Mouse (Mus musculus) left cerebral cortex, postnatal 4 days (tissue): Measurements from ENCODE around the gene Chpf. TPM values are rescaled to one million over a fixed set of nuclear protein-coding genes. Genes with fewer than 3 reads are reported as not detected.

ENCODE experiments used
- DNase-seq: peaks from one replicate; pipeline ENCODE4 v3.0.0-alpha.2; 2022
- intact Hi-C: fragments of 180-260 bp; cut with DNase I; formaldehyde crosslinking; loops from one replicate; pipeline ENCODE4 v1.15.1; 2025
- total RNA-seq, 2 experiments: library from RNA; stranded (reverse); gene quantifications; 2 replicates each; pipeline ENCODE4 v1.2.3; 2021

The Chpf gene
- total RNA-seq, 2 experiments from 2014 or later = 61.3 to 67.7 TPM

DNA sequence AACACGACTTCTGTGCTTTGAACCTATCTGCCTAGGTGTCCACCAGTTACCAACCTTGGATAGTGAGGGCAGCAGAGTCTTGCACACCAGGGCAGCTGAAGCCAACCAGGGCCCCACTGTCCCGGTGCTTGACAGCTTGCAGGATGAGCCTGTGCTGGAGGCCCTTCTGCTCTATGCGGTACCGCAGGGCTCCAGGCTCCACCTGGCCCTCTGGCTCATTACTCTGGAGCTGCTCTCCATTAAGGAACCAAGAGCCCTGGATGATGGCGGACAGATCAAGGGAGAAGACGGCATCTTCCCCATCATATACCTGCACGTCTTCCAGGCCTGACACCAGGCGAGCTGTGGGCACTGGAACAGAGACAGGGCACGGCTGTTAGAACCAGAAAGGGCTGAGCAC is 22.8 kb upstream of the Chpf start:
- DNase-seq = no peak
- intact Hi-C loops = loop anchor here (10.0 kb wide), 1 partner anchor 53 kb away; no protein-coding TSS in a partner anchor

DNA sequence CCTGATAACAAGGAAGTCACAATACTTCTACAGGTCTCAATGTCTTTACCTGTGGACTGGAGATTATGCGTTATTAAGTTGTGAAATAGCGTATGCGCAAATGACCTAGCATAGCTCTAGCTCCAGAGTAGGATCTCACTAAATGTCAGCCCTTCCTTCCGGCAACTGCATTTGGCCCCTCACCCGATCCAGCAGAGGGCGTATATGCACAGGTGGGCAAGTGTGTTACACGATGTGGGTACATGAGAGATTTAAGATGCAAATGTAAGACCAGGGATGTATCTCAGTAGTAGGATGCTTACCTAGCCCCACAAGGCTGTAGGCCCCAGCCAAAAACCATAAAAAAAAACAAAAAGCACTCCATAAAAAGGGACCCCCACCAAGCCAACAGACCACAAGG is 20.3 kb upstream of the Chpf start:
- no peak for DNase-seq
- intact Hi-C loops = no loop called here

DNA sequence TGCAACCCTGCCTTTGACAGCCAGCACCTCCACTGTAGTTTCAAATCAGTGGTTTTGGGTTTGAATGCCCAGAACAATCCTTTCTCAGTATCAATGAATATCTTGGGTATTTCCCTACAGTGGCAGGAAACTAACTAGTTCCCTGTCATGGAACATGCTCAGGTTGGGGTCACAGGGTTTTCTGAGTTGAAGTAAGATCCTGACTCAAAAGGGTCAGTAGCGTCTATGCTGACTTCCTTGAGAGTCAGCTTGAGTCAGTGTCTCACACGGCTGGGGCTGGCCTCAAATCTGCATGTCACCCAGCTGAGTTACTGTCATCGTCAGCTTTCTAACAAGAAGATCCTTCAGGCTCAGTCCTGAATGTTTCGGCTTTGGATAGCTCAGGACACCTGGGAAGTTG is 19.8 kb upstream of the Chpf start:
- intact Hi-C loops = no loop called here

DNA sequence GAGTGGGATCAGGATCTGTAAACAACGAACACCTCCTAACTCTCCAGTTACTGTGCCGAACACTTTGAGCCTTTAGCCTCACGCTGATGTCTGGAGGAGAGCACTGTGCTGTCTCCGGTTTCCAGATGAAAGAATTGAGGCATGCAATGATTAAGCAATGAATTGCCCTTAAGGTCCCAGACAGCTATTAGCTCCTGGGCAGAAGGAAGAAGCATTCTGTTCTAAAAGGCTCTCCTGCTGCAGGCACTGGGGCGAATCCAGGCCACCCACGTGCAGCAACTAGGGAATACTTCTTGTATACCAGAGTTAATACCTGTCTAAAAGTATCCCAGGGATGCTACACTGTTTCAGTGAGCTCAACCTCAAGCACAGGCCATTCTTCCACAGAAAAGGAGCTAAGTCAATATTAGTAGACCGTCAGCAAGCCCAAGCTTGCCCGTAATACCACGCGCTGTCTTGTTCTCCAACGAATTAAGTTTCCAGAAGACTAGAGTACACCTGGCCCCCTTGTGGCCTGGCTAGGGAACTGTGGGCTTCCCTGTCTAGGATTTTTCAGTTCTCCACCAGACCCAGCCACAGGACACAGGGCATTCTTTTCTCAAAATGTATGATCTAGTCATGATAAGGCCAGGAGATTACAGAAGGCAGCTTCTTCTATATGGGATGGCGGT is 15.9 kb upstream of the Chpf start:
- peak; percentile 51 for DNase-seq
- intact Hi-C loops = no loop called here

More for the DNA sequence above, 19.8 kb upstream of the Chpf start:
- DNase-seq = no peak

DNA sequence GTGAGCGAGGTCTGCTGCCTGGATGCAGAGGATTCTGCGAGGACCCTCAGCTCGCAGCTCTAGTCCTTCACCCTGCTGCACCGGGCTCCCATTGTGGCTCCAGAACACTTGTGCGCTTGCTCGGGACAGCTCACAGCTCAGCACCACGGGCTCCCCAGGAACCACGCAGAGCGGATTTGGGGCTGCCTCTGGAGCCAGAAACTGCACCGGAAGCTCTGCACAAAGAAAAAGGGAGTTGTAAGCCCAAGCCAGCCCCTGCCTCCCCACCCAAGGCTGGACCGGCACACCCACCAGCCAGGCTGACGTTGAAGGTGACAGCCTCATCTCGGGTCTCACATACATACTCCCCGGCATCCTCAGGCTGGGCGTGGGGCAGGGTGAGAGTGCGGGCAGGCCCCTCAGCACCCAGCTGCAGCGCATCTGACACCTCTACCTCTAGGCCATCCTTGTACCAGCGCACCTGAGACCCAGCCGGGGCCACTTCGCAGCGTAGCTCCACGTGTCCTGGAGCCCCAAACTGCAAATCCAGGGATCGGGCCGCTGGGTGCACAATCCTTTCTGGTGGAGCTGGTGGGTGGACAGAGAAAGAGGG is 13.6 kb upstream of the Chpf start:
- no peak for DNase-seq
- intact Hi-C loops = no loop called here

DNA sequence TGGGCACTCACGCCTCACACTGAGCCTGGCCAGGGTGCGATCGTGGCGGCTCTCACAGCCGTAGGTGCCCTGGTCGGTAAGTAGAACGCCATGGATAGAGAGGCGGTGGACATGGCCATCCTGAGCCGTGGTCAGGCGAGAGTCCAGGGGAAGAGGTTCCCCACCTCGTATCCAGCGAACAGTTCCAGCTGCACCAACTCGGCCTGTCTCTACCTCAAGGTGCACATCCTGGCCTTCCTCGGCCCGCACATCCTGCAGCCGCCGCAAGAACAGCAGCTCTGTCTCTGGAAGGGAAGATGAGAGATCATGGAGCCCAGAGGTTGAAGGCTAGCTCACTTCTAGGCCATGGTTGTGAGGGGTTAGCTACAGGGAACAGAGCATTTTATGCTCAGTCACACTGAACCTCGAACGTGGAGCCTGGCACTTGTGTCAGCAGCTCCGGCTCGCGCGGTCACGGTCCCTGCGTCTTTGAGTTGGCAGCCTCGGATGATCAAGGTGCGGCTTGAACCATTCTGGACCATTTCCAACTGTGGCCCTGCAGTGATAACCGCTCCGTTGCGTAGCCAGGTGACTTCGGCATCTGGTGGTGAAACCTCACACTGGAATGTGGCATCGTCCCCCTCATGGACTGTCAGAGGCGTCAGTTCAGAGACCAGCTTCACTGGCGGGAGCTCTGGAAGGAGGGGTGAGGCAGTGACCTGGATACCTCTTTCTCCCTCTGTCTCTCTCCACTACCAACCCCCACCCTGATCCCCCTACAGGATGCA is 11.9 kb upstream of the Chpf start:
- intact Hi-C loops = no loop called here
- DNase-seq = no peak

DNA sequence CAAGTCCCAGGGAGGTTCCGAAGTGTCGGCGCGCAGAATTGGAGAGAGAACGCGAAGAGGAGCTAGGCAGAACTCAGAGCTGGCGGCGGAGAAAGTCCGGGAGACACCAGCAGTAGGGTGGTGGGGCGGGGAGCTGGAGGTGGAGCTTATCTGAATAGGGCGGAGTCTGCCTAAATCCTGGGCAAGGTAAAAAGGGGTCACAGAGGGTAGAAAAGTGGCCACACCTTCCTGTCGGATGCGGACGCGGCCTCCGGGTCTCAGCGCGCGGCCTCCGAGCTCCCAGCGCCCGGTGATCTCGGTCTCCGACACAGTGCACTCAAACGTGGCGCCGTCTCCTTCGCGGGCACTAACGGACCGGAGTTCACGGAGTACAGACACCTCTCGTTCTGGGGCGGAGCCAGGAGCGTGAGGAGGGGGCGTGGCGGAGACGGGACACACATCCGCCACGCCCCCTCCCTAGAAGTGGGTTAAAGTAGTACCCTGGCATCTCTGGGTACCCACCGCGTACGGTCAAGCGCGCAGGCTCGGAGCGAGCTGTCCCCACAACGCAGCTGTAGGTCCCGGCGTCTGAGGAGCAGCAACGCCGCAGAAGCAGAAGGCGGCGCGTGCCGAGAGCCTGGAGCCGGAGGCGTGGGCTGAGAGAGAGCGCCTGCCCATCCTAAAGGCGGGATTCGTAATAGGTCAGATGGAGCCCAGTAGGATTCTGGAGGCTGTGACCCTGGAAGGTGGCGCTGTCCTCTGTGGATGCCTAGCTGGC is 8.5 kb upstream of the Chpf start:
- DNase-seq = peak; percentile 76
- intact Hi-C loops = no loop called here

DNA sequence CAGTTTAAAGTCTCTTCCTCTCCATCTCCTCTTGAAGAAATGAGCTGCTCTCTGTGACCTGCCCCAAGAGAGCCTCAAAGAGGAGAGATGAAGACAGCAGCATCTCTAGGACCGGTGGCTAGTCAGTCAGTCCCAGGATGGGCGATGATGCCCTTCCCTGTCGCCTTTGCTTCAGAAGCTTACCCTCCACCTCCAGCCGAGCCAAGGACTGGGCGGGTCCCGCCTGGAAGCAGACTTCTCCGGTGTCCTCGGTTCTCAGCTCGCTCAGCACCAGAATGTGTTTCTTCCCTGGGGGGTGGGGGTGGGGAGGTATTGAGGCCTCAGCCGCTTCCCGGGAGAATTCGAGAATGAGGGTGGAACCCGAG is 7.9 kb upstream of the Chpf start:
- intact Hi-C loops = no loop called here

DNA sequence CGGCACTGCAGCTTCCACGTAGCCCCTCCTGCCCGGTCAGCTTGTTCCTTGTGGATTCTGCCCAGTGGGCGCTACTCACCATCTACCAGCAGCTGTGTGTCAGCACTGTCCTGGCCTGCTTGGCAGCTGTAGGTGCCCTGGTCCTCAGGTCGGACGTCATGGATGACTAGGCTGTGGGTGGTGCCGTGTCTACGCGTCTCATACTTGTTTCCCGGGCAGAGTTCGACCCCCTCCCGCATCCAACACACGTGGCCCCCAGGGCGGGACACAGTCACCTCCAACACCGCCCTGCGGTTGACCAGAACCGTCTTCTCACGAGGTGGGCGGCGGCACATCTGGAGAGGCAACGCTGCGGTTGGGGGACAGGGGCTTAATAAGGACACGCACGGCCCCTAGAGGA is 7.5 kb upstream of the Chpf start:
- intact Hi-C loops = no loop called here
- DNase-seq = no peak

More for the DNA sequence above, 7.9 kb upstream of the Chpf start:
- no peak for DNase-seq

DNA sequence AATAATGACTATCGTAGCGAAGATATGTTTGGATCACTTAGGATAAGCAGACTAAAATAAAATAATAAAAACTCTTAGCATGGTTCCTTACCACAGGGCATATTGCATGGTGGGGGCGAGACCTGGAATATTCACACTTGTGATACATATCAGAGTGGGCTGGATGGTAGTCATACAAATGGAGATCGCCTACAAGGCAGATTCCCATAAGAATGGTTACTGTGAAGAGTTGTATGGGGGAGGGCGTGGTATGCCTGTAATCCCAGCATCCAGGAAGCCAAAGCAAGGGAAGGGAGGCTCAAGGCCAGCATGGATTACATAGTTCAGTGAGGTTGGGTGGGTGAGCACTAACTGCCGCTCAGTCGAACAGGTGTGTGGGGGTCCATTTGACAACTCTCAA is 1.6 kb upstream of the Chpf start:
- intact Hi-C loops = no loop called here
- no peak for DNase-seq

DNA sequence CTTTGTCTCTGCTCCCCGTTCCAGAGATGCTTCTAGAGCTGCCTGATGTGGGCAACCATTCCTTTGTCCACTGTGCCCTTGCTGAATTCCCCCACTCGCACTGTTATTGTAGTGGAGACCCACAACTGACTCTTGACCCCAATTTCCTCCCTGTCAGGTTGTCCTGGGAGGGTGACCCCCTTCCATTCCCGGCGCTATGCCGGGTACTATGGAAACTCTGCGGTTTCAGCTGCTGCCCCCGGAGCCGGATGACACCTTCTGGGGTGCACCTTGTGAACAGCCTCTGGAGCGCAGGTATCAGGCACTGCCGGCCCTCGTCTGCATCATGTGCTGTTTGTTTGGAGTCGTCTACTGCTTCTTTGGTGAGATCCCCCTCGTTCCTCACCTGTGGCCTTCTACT is 929 bp upstream of the Chpf start:
- intact Hi-C loops = no loop called here
- no peak for DNase-seq

DNA sequence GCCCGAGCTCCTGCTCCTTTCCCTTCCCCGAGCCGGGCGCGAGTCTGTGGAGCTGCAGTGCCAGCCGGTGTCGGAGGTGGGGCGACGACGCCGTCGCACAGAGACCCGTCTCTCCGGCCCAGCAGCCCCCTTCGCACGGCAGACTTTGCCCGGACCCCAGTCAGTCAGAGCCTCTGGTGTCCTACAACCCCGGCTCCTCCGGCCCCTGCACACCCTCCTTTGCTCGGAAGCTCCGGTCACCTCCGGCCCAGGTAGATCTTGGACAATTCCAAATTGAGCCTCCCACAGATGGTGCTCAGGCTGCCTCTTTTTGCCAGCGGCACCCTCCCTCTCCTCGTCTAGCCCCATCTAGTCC is 505 bp upstream of the Chpf start:
- intact Hi-C loops = loop anchor here (5.0 kb wide), 1 partner anchor 118 kb away; no protein-coding TSS in a partner anchor

DNA sequence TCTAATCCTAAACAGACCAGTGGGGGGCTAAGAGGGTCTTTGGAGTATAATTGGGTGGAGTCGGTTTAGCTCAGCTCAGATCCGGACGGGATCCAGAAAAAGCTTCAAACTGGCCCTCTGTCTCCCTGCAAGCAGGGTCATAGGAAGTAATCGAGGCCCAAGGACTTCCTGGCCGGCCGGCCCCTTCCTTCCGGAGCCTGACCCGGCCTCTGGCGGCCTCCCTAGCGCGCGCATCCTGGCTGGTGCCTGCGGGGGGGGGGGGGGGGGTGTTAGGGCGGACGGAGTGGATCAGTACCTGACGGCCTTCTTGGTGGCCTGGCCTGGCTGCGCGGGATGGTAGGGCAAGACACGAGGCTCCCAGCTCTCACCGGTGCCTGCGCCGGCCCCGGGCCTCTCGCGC is 610 bp downstream of the Chpf start:
- DNase-seq = no peak
- intact Hi-C loops = loop anchor here (5.0 kb wide), 1 partner anchor 119 kb away; no protein-coding TSS in a partner anchor

More for the DNA sequence above, 505 bp upstream of the Chpf start:
- no peak for DNase-seq

DNA sequence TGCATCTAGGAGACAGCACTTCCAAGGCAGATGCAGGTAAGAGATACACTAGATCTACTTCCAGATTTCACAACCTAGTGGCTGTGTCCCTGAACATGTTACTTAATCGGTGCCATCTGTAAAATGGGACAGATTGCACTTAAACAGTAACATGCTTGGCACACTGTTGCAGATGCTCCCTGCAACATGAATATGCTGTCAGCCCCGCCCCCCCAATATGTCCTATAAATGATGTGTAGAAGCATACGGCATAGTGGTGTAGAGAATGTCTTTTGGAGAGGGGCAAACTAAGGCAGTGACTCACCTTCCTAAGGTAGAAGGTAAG is 1.2 kb downstream of the Chpf start:
- intact Hi-C loops = loop anchor here (5.0 kb wide), 1 partner anchor 119 kb away; no protein-coding TSS in a partner anchor
- no peak for DNase-seq

DNA sequence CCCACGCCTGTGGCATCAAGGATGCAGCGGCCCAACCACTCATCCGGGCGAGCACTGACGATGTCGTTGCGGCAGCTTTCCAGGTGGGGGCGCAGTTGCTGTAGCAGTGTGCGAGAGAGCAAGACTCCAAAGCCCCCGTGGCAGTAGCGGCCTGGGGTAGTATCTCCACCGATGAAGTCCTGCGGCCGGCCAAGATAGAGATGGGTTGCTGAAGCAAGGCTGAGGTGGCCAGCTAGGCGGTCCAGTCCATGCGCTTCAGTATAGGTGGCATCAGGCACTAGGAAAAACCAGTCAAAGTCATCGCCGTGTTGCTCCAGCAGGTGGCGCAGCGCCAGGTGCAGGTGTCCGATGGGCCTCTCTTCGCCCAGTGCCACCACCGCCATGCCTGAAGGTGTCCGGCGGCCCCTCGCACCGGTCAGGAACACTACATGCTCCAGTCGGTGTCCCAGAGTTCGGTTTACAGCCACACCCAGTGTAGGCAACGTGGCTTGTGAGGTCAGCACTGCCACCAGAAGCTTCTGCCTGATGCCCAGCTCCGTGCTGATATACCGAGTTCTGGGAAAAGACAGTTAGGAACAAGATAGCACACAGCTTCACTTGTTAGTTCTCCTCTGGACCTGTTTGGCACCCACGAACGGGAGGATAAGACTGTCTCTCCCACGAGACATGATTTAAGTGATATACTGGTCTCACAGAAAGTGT is 1.7 kb downstream of the Chpf start:
- intact Hi-C loops = loop anchor here (5.0 kb wide), 1 partner anchor 120 kb away; no protein-coding TSS in a partner anchor
- DNase-seq = peak; percentile 87

DNA sequence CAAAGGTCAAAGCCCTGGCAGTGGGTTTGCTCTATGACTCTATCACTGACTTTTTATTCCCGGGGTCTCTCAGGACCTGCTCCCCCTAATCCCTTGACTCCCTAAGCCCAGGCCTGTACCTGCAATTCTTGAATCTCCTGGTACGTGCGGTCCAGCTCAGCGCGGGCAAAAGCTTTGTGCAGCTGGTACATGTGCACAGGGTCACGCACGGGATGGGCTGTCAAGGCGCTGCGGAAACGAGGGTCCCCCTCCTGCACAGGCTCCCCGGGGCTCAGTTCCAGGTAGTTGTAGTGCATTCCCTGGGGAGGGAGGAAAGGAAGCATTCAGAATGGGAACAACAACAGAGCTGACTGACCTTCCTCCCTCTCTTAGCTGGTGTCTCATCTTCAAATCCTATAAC is 2.7 kb downstream of the Chpf start:
- intact Hi-C loops = loop anchor here (5.0 kb wide), 1 partner anchor 121 kb away; no protein-coding TSS in a partner anchor
- DNase-seq = no peak

DNA sequence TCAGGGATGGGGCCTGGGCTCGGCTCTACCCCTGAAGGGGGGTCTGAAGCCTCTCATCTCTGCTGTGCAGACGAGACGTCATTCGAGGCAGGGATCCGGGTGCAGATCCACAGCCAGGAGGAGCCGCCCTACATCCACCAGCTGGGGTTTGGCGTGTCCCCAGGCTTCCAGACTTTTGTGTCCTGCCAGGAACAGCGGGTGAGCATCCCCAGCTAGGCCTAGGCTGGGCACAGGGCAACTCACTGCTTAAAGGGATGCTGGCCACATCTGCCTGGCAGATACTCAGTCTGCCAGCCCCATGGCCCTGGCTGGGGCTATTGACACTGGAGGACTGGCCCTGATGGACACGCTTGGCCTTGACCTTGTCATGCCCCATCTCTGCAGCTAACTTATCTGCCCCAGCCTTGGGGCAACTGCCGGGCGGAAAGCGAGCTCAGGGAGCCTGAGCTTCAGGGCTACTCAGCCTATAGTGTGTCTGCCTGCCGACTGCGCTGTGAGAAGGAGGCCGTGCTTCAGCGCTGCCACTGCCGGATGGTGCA is 9.8 kb downstream of the Chpf start:
- intact Hi-C loops = no loop called here

DNA sequence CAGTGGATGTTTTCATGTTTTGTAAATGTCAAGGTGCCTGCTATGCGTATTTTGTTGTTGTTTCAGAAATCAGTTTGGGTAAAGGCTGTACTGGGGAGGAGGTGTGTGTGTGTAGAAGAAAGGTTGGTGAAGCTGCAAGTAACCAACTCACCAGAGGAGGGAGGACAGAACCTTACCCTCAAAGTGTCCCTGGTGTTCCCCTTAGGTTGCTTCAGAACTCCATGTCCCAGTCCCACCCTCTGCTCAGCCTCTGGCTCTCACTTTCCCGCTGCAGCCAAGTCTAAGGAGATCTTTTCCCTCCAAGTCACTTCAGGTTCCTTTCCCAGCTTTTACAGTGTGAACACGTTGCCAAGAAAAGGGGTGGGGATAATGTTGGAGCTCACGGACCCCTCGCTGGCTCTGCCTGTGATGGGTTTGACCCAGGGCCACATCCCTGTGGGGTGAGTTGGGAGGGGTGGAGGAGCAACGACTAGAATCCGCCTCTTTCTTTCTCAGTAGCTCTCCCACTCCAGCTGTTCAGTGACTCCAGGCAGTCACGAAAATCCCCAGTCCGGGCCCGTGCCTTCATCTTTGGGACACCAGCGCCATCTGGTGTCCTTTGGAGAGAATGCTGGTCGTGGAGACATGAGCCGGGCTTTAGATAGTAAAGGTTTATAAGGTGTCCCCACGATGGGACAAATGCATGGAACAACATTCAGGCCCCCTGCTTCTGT is 11.7 kb downstream of the Chpf start:
- peak; percentile 78 for DNase-seq
- intact Hi-C loops = loop anchor here (2.0 kb wide), 1 partner anchor 125 kb away; no protein-coding TSS in a partner anchor

More for the DNA sequence above, 9.8 kb downstream of the Chpf start:
- no peak for DNase-seq

DNA sequence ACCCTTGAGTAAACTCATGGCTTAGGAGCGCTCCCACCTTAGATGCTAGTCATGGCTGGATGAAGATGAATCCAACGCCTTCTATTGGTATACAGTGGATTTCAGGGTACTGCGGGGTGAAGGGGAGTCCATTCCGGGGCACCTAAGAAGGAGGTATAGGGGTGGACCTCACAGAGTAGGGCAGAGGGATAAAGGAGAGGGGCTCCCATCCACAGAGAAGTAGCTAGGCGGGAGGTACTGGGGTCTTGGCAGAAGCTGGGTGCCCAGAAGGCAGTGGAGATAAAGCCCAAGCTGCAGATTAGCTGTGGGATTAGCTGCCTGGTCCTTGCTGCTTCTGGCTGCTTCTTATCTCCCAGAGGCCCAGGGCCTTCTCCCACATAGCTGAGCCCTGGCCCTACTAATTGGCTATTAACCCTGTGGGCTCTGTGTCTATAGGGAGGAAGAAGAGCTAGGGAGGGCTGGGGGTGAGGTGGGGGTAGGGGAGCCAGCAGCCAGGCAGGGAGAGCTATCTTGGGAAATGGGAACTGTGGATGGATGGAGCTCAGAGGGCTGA is 15.4 kb downstream of the Chpf start:
- intact Hi-C loops = no loop called here
- no peak for DNase-seq
